Mouse (Mus musculus) kidney, adult 2 months (tissue): ENCODE results near the gene Dpy19l3.

Experiments
- CTCF ChIP-seq: fragments of 200-500 bp; conservative IDR thresholded peaks from 2 replicates; pipeline ENCODE4 v1.5.1; 2011; ENCODE audit warnings: low read depth, mild to moderate bottlenecking, control low read depth, low read length, moderate library complexity, mixed read lengths; ENCODE audit not compliant: insufficient read depth, insufficient read length
- POLR2A ChIP-seq: fragments of 200-500 bp; IDR thresholded peaks from one replicate; pipeline ENCODE4 v1.6.1; 2011; ENCODE audit warnings: low read depth, low read length, control low read depth

- TF ChIP-seq POLR2A (no peak), CTCF (peak; percentile 59)
These were observed 5.3 kb upstream of the Dpy19l3 start for GRCm38 (mm10) chr7:35759602-35760001.
